Mouse (Mus musculus) heart, embryonic 16.5 days (tissue): ENCODE data around the gene Bfsp1. TPM values are rescaled to one million over a fixed set of nuclear protein-coding genes. Genes with fewer than 3 reads are reported as not detected.

ENCODE experiments used
- ATAC-seq: fragments of 200-750 bp; cut with Nextera tagmentation; replicated peaks from 2 replicates; pipeline ENCODE4 v1.8.0; 2017; ENCODE audit warnings: moderate number of reproducible peaks; ENCODE audit not compliant: insufficient read depth, low FRiP score; ENCODE audit errors: extremely low read depth
- H3K27ac ChIP-seq: fragments of 300-500 bp; sonication (generic); 2 replicates; pipeline ENCODE4 v1.5.1; 2014; ENCODE audit warnings: mild to moderate bottlenecking, low read length, control low read depth, moderate library complexity
- H3K27me3 ChIP-seq: fragments of 300-500 bp; sonication (generic); 2 replicates; pipeline ENCODE4 v1.6.1; 2014; ENCODE audit warnings: low read length, mixed read lengths; ENCODE audit not compliant: control insufficient read depth, insufficient read depth
- H3K36me3 ChIP-seq: fragments of 300-500 bp; sonication (generic); 2 replicates; pipeline ENCODE4 v1.6.1; 2014; ENCODE audit not compliant: control insufficient read depth, insufficient read depth
- H3K4me1 ChIP-seq: fragments of 300-500 bp; sonication (generic); 2 replicates; pipeline ENCODE4 v1.6.1; 2014; ENCODE audit warnings: low read length, mixed read lengths; ENCODE audit not compliant: control insufficient read depth, insufficient read depth
- H3K4me2 ChIP-seq: fragments of 300-500 bp; sonication (generic); 2 replicates; pipeline ENCODE4 v1.6.1; 2014; ENCODE audit warnings: low read depth, mild to moderate bottlenecking, control low read depth, low read length
- H3K4me3 ChIP-seq: fragments of 300-500 bp; sonication (generic); 2 replicates; pipeline ENCODE4 v1.5.1; 2014; ENCODE audit warnings: mild to moderate bottlenecking, control low read depth, low read length
- H3K9ac ChIP-seq: fragments of 300-500 bp; sonication (generic); 2 replicates; pipeline ENCODE4 v1.6.1; 2014; ENCODE audit warnings: low read length, control low read depth
- H3K9me3 ChIP-seq: fragments of 300-500 bp; sonication (generic); replicated peaks from 2 replicates; pipeline ENCODE4 v1.6.1; 2016; ENCODE audit warnings: low read length; ENCODE audit not compliant: control insufficient read depth
- WGBS: fragments of 180-500 bp; shearing (Covaris S2); extraction: QIAGEN DNeasy Blood & Tissue Kit; methylation state at CpG from one replicate; pipeline ENCODE4 v1.1.7; 2014; 5-methylcytosine and 5-hydroxymethylcytosine counted together
- polyA plus RNA-seq: library from polyadenylated mRNA; unstranded; fragments of >200 nt; fragmentation: Nextera tagmentation; extraction: Ambion mirVana; gene quantifications from 2 replicates; pipeline ENCODE4 v1.2.1, GENCODE M21; 2015

Gene Bfsp1
- polyA plus RNA-seq, 1 experiment from 2014 or later = 1.1 TPM

DNA sequence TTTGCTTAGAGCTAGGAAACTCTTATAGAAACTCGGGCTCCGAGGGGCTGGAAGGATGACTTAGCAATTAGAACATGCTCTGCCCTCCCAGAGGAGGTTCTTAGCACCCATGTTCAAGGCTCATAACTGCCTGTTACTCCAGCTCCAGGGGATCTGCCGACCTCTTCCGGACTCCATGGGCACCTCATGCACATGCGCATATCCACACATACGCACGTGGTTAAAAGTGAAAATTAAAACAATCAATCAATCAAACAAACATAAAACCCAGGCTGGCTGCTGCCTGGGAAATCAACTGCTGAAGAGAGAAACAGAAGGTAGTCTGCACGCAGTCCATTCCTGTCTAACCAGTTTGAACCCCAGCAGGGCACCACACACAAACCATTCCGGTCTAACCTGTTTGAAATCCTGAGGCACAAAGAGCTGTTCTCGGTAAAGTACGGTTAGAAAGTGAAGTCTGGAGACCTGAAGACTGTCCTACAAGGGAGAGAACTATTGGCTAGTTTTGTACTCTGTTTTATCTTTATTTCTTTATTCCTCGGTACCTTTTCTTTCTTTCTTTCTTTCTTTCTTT lies 27.0 kb upstream of the Bfsp1 start:
- H3K4me1 ChIP-seq = no peaks in the 10 kb centered on the region
- H3K9me3 ChIP-seq = peaks cover 7% of the 10 kb centered on the region
- no peaks in the 10 kb centered on the region for H3K36me3 ChIP-seq
- H3K27me3 ChIP-seq = no peaks in the 10 kb centered on the region
- H3K4me3 ChIP-seq = no peak overlapping the region
- no peak overlapping the region for H3K27ac ChIP-seq
- no peak for ATAC-seq
- H3K4me2 ChIP-seq = no peak overlapping the region
- no peak overlapping the region for H3K9ac ChIP-seq
- WGBS = 64% methylated on average over 12 of the region's 12 CpGs

DNA sequence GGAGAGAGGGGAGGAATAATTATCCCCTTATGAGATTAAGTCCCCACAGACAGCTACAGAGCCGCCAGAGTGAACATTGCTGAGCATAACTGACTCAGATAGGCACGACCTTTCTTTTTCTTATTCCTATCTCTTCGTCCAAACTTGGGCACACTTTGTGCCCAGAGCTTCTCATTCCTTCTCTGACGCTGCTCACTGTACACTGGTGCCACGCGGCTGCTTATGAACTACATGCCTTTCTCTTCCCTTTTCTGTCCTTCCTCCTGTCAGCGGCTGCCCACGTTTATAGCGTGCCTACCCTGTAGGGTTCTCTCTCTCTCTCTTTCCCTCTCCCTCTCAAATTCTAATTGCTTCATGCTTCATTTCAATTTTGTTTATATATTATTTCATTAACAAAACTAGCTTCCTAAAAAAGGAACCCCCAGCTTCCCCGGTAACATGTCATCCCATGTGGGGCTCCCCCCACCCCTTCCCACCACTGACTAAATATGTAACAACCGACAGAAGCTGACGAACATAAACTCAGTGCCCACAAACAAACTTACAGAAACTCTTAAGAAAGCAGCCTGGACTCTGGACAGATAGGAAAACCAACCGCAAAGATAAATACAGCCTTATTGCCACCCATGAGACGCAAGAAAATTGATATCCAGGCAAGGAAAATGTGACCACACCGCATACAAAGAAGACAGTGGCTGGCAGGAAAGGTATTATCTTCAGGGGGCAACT lies 26.3 kb upstream of the Bfsp1 start:
- Histone ChIP-seq H3K4me2 (no peak overlapping the region), H3K36me3 (no peaks in the 10 kb centered on the region), H3K27ac (no peak overlapping the region), H3K9me3 (peaks cover 7% of the 10 kb centered on the region), H3K27me3 (no peaks in the 10 kb centered on the region), H3K4me3 (no peak overlapping the region), H3K4me1 (no peaks in the 10 kb centered on the region), H3K9ac (no peak overlapping the region)
- WGBS = 81% methylated on average over 15 of the region's 15 CpGs
- ATAC-seq = no peak

DNA sequence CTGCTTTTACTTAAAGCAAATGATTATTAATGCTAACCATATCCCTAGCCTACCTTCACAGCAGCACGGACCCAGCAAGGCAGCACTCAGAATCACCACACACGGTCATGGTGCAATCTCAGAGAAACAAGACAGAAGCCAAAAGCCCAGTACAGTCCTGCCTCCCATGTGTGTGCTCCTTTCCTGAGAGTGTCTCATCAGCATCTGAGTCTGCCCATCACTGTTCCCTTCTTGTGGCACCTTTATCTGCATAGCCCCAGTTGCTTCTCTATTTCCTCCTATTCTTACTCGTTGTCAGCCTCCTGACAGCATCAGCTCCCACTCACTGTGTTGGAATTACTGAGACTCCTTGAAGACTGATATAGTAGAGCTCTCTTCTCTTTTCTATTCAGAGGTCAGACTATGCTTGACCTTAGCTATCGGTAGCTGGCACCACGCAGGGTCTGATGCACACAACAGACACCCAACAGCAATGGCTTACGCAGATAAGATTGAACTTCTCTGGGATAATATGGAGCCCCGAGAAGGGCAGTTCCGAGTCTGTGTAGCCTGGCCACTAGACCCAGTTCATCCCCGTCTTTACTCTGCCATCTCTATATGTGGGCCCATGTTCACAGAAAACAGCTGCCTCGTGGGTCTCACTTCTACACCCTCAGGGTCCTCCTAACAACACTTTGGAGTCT lies 19.8 kb upstream of the Bfsp1 start:
- Histone ChIP-seq H3K9ac (no peak overlapping the region), H3K27me3 (no peaks in the 10 kb centered on the region), H3K4me2 (no peak overlapping the region), H3K9me3 (no peaks in the 10 kb centered on the region), H3K4me3 (no peak overlapping the region), H3K36me3 (no peaks in the 10 kb centered on the region), H3K27ac (no peak overlapping the region), H3K4me1 (no peaks in the 10 kb centered on the region)
- 54% methylated on average over 10 of the region's 10 CpGs for WGBS
- ATAC-seq = no peak

DNA sequence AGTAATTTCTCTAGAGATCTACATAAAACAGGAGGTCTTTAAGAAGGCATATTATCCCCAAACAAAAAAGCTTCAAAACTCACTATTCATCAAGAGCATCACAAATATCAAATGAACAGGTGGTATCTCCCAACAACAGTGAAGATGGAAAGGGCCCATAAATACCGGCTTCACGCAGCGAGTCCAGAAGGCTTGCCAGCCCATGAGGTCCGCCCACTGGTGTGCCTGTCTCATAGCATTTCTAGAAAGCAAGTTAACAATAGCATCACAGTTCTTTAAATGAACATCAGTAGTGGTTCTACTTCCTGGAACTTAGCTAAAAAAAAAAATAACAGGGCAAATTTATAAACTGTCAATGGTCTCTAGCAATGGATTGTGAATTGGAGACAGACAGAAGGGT lies 19.0 kb upstream of the Bfsp1 start:
- no peak overlapping the region for H3K27ac ChIP-seq
- no peaks in the 10 kb centered on the region for H3K36me3 ChIP-seq
- no peaks in the 10 kb centered on the region for H3K9me3 ChIP-seq
- 0 out of 2 replicates have a peak, but pooled peaks cover 3% of the 10 kb centered on the region for H3K4me1 ChIP-seq
- no peaks in the 10 kb centered on the region for H3K27me3 ChIP-seq
- no peak overlapping the region for H3K4me2 ChIP-seq
- 89% methylated on average over 4 of the region's 4 CpGs for WGBS
- no peak for ATAC-seq
- no peak overlapping the region for H3K4me3 ChIP-seq
- H3K9ac ChIP-seq = no peak overlapping the region

DNA sequence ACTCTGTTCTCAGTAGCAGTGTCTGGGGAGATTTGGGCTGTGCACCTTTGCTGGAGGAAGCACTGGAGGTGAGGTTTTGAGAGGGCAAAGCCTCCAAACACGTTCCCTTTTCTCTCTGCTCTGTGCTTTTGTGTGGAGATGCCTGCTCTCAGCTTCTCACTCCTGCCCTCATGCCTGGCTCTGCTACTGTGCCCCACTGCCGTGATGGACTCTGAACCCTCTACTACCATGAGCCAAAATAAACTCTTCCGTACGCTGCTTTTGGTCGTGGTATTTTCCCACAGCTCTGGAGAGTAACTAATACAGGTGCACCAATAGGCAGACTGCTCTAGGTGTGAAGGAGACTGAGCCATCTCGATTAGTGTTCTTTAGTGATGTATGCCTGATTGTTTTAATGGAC lies 16.3 kb upstream of the Bfsp1 start:
- Histone ChIP-seq H3K4me3 (no peak overlapping the region), H3K4me1 (peaks cover 7% of the 10 kb centered on the region), H3K4me2 (no peak overlapping the region), H3K27ac (no peak overlapping the region), H3K9ac (no peak overlapping the region), H3K27me3 (no peaks in the 10 kb centered on the region), H3K36me3 (no peaks in the 10 kb centered on the region), H3K9me3 (no peaks in the 10 kb centered on the region)
- 86% methylated on average over 6 of the region's 6 CpGs for WGBS
- ATAC-seq = no peak

DNA sequence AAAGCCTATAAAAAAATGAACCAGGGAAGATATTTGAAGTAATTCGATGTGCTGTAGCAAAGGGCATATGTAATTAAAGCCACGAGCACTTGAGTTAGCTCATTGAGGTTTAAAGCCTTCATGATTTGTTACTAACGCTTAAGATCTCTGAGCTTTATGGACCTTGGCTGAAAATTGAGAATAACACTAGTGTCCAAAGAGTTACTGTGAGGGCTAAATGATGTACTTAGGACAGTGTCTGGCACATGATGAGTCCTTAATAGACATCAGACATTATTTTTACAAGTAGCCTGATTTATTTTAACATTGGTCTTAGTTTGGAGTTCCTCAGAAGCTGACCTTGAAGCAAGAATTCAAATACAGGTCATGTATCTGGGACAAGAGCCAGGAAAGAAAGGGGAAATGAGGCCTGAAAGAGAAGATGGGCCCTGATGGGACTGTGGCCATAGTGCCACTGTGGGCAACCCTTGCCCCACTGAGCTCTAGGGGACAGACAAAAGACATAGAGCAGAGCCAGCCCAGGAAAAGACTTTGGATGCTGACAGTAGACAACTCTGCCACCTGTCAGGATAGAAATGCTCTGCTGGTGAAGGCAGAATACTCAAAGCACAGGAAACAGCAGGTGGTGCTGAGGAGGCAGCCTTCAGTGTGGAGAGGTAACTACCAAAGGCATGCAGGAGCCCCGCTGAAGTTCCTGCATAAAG lies 14.1 kb upstream of the Bfsp1 start:
- no peak overlapping the region for H3K27ac ChIP-seq
- H3K4me3 ChIP-seq = no peak overlapping the region
- H3K9me3 ChIP-seq = no peaks in the 10 kb centered on the region
- no peaks in the 10 kb centered on the region for H3K27me3 ChIP-seq
- no peaks in the 10 kb centered on the region for H3K36me3 ChIP-seq
- WGBS = 59% methylated on average over 4 of the region's 4 CpGs
- H3K4me1 ChIP-seq = peaks cover 10% of the 10 kb centered on the region
- H3K4me2 ChIP-seq = no peak overlapping the region
- no peak for ATAC-seq
- no peak overlapping the region for H3K9ac ChIP-seq

DNA sequence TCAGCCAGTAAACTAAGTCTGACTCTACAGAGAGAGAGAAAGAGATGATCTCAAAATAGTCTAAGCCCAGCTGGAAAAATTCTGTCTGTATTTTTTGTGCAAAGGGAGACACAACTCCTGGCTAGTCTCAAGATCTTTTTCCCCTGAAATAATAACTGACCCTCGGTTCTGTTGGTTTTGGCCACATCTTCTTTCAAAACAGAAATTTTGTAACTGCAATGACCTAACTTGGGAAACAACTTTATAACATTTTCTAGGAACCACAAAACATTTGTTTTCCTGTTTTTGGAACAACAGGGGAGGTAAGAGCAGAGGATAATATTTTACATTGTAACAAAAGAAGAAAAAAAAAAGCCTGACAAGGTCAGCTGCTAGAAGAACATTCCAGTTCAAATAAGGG lies 13.1 kb upstream of the Bfsp1 start:
- ATAC-seq = no peak
- H3K4me3 ChIP-seq = no peak overlapping the region
- WGBS = 36% methylated on average over 1 of the region's 1 CpGs
- peaks cover 17% of the 10 kb centered on the region for H3K4me1 ChIP-seq
- no peak overlapping the region for H3K4me2 ChIP-seq
- no peaks in the 10 kb centered on the region for H3K27me3 ChIP-seq
- peak overlapping the region; percentile 6; the same call in 1 of the 2 replicates for H3K27ac ChIP-seq
- no peaks in the 10 kb centered on the region for H3K36me3 ChIP-seq
- no peaks in the 10 kb centered on the region for H3K9me3 ChIP-seq
- H3K9ac ChIP-seq = no peak overlapping the region

DNA sequence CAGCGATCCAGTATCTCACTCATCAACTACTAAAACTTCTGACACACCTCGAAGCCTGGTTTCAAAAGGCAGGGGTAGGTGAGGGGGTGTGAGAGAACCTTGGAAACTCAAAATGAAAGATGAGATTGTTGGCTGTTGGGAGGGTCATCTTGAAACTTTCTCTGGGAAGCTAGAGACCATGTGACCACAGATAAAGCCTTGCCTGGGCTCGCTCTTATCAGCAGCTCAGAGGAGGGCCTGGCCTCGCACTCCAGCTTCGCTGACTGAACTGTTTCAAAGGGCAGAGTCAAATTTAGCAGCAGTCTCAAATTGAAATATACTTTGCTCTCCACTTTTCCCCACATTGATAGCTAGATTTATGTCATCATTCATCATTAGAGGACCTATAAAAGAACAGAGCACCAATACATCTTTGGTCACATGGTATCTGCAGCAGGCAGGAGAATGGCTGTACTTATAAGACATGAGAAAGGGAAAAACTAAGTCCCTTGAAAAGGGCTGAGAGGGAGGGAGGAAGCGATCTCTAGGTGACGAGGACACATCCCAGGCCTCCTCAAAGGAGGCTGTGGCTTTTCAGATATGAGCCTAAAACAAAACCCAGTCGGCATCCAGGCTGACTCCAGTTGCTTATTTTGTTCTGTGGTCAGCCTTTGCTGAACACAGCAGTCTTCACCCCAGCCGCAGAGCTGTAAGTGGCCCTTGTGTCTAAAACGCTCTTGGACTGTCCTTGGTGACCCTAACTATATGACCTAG lies 8.1 kb upstream of the Bfsp1 start:
- peaks cover 19% of the 10 kb centered on the region for H3K4me1 ChIP-seq
- WGBS = 12% methylated on average over 10 of the region's 10 CpGs
- H3K27ac ChIP-seq = peak overlapping the region; percentile 83
- H3K36me3 ChIP-seq = no peaks in the 10 kb centered on the region
- H3K9me3 ChIP-seq = no peaks in the 10 kb centered on the region
- peak overlapping the region; percentile 46 for H3K9ac ChIP-seq
- ATAC-seq = peak; percentile 89
- peak overlapping the region; percentile 4; the same call in 1 of the 2 replicates for H3K4me3 ChIP-seq
- H3K27me3 ChIP-seq = no peaks in the 10 kb centered on the region
- peak overlapping the region; percentile 47 for H3K4me2 ChIP-seq
